Mouse (Mus musculus): ENCODE results near the gene Mepce. TPM values are rescaled to one million over a fixed set of nuclear protein-coding genes. Genes with fewer than 3 reads are reported as not detected.
A peak's percentile ranks its signal among the peaks of the same experiment; 100 is the strongest.

Gene Mepce
- total and polyA plus RNA-seq, 3 experiments, result 27.8 to 173 (median 53.9) TPM

GRCm38 (mm10) chr5:137772755-137773154 is 14.7 kb downstream of the Mepce start:
- Histone ChIP-seq H3K27me3 (ENCODE audit: insufficient read depth, low read length) (0 out of 2 replicates have a peak, but pooled peaks cover 2% of the 10 kb centered on the region), H3K9me3 (replicated peaks) (no peaks in the 10 kb centered on the region), H3K4me1 (ENCODE audit: insufficient read depth, low read depth, low read length) (peaks cover 57% of the 10 kb centered on the region), H3K36me3 (replicated peaks) (no peaks in the 10 kb centered on the region), H3K4me3 (ENCODE audit: low read depth, low read length) (no peak overlapping the region; the same call in 1 of the 2 replicates)
- no peak for DNase-seq (ENCODE audit: low spot score)
- ATAC-seq (ENCODE audit: extremely low read depth, insufficient number of reproducible peaks, low FRiP score, poor library complexity, severe bottlenecking), result peak; percentile 58
- TF ChIP-seq CTCF (IDR thresholded peaks at IDR 0.05; ENCODE audit: low read depth, low read length) (no peak), POLR2AphosphoS5 (IDR thresholded peaks at IDR 0.05; ENCODE audit: insufficient replicate concordance, low read depth, low read length) (no peak), TAL1 (conservative IDR thresholded peaks at IDR 0.05; ENCODE audit: low read depth, low read length) (peak; percentile 40; the same call in 1 of the 2 replicates)

DNA sequence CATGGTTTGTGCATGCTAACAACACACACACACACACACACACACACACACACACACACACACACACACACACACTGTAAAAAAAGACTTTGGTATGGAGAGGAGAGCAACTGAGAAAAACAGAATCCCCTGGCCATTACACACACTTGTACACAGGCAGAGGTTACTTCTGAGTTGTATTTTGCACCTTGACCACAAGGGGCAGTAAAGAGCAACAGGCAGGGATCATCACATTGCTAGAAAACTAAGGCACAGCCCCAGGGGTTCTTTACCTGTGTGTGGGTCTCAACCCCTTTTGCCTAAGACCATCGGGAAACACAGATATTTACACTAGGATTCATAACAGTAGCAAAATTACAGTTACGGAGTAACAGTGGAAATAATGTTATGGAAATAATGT is 16.7 kb downstream of the Mepce start:
- peaks cover 40% of the 10 kb centered on the region for H3K4me1 ChIP-seq (ENCODE audit: insufficient read depth, low read depth, low read length)
- peaks cover 3% of the 10 kb centered on the region; the same call in 1 of the 2 replicates for H3K9me3 ChIP-seq (replicated peaks)
- H3K4me3 ChIP-seq (ENCODE audit: low read depth, low read length), result no peak overlapping the region
- TF ChIP-seq CTCF (IDR thresholded peaks at IDR 0.05; ENCODE audit: low read depth, low read length), result peak; percentile 89
- TF ChIP-seq POLR2AphosphoS5 (IDR thresholded peaks at IDR 0.05; ENCODE audit: insufficient replicate concordance, low read depth, low read length), result no peak
- H3K36me3 ChIP-seq (replicated peaks), result no peaks in the 10 kb centered on the region
- ATAC-seq (ENCODE audit: extremely low read depth, insufficient number of reproducible peaks, low FRiP score, poor library complexity, severe bottlenecking) (peak; percentile 40; the same call in 1 of the 2 replicates), DNase-seq (ENCODE audit: low spot score) (no peak)
- H3K27me3 ChIP-seq (ENCODE audit: insufficient read depth, low read length), result 0 out of 2 replicates have a peak, but pooled peaks cover 2% of the 10 kb centered on the region

DNA sequence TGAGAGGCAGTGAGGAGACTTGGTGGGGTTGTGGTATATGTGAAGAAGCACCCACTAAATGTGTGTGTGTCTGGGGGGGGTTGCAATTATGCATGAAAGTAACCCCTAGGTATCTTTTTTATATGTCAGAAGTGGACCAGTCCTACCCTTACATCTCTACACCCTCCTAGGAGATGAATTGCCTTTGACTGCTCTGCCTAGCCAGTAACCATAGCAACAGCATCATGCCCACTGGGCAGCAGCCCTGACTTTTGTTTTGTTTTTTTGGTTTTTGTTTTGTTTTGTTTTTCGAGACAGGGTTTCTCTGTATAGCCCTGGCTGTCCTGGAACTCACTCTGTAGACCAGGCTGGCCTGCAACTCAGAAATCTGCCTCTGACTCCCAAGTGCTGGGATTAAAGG is 19.0 kb downstream of the Mepce start:
- no peak for DNase-seq (ENCODE audit: low spot score)
- Histone ChIP-seq H3K27me3 (ENCODE audit: insufficient read depth, low read length) (0 out of 2 replicates have a peak, but pooled peaks cover 2% of the 10 kb centered on the region), H3K4me1 (ENCODE audit: insufficient read depth, low read depth, low read length) (peaks cover 41% of the 10 kb centered on the region), H3K4me3 (ENCODE audit: low read depth, low read length) (no peak overlapping the region), H3K9me3 (replicated peaks) (peaks cover 3% of the 10 kb centered on the region; the same call in 1 of the 2 replicates), H3K36me3 (replicated peaks) (no peaks in the 10 kb centered on the region)
- TF ChIP-seq CTCF (IDR thresholded peaks at IDR 0.05; ENCODE audit: low read depth, low read length), result no peak
- TF ChIP-seq TAL1 (conservative IDR thresholded peaks at IDR 0.05; ENCODE audit: low read depth, low read length), result no peak
- TF ChIP-seq POLR2AphosphoS5 (IDR thresholded peaks at IDR 0.05; ENCODE audit: insufficient replicate concordance, low read depth, low read length), result no peak
- ATAC-seq (ENCODE audit: extremely low read depth, insufficient number of reproducible peaks, low FRiP score, poor library complexity, severe bottlenecking), result no peak

- Histone ChIP-seq H3K36me3 (replicated peaks) (peaks cover 8% of the 10 kb centered on the region), H3K27me3 (ENCODE audit: insufficient read depth, low read length) (0 out of 2 replicates have a peak, but pooled peaks cover 2% of the 10 kb centered on the region), H3K9me3 (replicated peaks) (peaks cover 3% of the 10 kb centered on the region; the same call in 1 of the 2 replicates), H3K4me3 (ENCODE audit: low read depth, low read length) (no peak overlapping the region), H3K4me1 (ENCODE audit: insufficient read depth, low read depth, low read length) (peaks cover 29% of the 10 kb centered on the region)
- peak; percentile 55; the same call in 1 of the 2 replicates for TF ChIP-seq CTCF (IDR thresholded peaks at IDR 0.05; ENCODE audit: low read depth, low read length)
- TF ChIP-seq POLR2AphosphoS5 (IDR thresholded peaks at IDR 0.05; ENCODE audit: insufficient replicate concordance, low read depth, low read length), result no peak
- DNase-seq (ENCODE audit: low spot score) (no peak), ATAC-seq (ENCODE audit: extremely low read depth, insufficient number of reproducible peaks, low FRiP score, poor library complexity, severe bottlenecking) (no peak)
Measured at GRCm38 (mm10) chr5:137766270-137766669, 21.2 kb downstream of the Mepce start.

DNA sequence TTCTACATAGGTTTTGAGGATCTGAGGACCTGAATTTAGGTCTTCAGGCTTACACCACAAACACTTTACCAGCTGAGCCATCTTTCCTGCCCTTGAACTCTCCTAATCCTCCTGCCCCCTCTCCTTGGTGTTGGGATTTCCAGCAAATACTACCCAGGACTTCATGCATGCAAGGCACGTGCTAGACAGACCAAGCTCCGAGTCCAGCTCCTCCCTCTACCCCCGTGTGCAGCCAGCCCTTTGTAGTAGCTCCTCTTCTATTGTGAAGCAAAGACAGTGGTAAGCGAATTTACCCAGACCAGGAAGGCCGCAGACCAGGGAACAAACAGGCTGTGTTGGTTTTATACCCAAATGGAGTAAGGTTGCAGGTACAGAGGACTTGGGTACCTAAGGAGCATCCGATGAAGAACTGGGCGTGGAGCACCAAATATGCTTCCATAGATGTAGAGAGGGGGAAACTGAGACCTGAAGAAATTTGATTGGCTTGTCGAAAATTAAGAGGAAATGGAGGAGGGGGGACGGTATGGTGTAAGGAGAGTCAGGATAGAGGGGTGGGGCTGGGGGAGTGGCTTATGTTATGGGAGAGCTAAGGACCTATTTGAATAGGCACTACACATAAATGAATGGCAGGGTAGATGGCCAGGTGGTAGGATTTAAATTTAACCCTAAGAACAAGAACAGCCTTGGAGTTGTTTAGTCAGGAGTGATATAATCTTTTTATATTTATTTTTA is 22.7 kb downstream of the Mepce start:
- Histone ChIP-seq H3K9me3 (replicated peaks) (peaks cover 3% of the 10 kb centered on the region; the same call in 1 of the 2 replicates), H3K4me3 (ENCODE audit: low read depth, low read length) (no peak overlapping the region), H3K4me1 (ENCODE audit: insufficient read depth, low read depth, low read length) (peaks cover 34% of the 10 kb centered on the region), H3K36me3 (replicated peaks) (peaks cover 22% of the 10 kb centered on the region), H3K27me3 (ENCODE audit: insufficient read depth, low read length) (0 out of 2 replicates have a peak, but pooled peaks cover 2% of the 10 kb centered on the region)
- TF ChIP-seq GATA2 (IDR thresholded peaks at IDR 0.05; ENCODE audit: borderline replicate concordance, low read depth, low read length), result no peak
- TF ChIP-seq CTCF (IDR thresholded peaks at IDR 0.05; ENCODE audit: low read depth, low read length), result no peak
- TF ChIP-seq GATA1 (IDR thresholded peaks at IDR 0.05; ENCODE audit: borderline replicate concordance, low read length), result no peak
- TF ChIP-seq POLR2AphosphoS5 (IDR thresholded peaks at IDR 0.05; ENCODE audit: insufficient replicate concordance, low read depth, low read length), result no peak
- no peak for TF ChIP-seq TAL1 (conservative IDR thresholded peaks at IDR 0.05; ENCODE audit: low read depth, low read length)
- no peak for ATAC-seq (ENCODE audit: extremely low read depth, insufficient number of reproducible peaks, low FRiP score, poor library complexity, severe bottlenecking)
- DNase-seq (ENCODE audit: low spot score), result no peak

GRCm38 (mm10) chr5:137759971-137760412 is 27.5 kb downstream of the Mepce start:
- H3K4me1 ChIP-seq (ENCODE audit: insufficient read depth, low read depth, low read length), result peaks cover 57% of the 10 kb centered on the region
- ATAC-seq (ENCODE audit: extremely low read depth, insufficient number of reproducible peaks, low FRiP score, poor library complexity, severe bottlenecking), result peak; percentile 68; the same call in 1 of the 2 replicates
- H3K27me3 ChIP-seq (ENCODE audit: insufficient read depth, low read length), result no peaks in the 10 kb centered on the region
- DNase-seq (ENCODE audit: low spot score), result peak; percentile 83
- no peak overlapping the region for H3K4me3 ChIP-seq (ENCODE audit: low read depth, low read length)
- TF ChIP-seq POLR2AphosphoS5 (IDR thresholded peaks at IDR 0.05; ENCODE audit: insufficient replicate concordance, low read depth, low read length) (no peak), CTCF (IDR thresholded peaks at IDR 0.05; ENCODE audit: low read depth, low read length) (peak; percentile 64)
- no peaks in the 10 kb centered on the region for H3K9me3 ChIP-seq (replicated peaks)
- H3K36me3 ChIP-seq (replicated peaks), result peaks cover 70% of the 10 kb centered on the region
